Mouse (Mus musculus) liver, embryonic 14.5 days (tissue): ENCODE measurements around the gene Cdc42se2. TPM values are rescaled to one million over a fixed set of nuclear protein-coding genes. Genes with fewer than 3 reads are reported as not detected.
A peak's percentile ranks its signal among the peaks of the same experiment; 100 is the strongest.

ENCODE experiments used
- ATAC-seq: fragments of 200-750 bp; cut with Nextera tagmentation; 2 replicates; pipeline ENCODE4 v1.8.0; 2017; ENCODE audit warnings: moderate number of reproducible peaks, mild to moderate bottlenecking, moderate library complexity; ENCODE audit not compliant: insufficient read depth
- DNase-seq, 3 experiments: peaks; one replicate each; pipeline ENCODE4 v3.0.0-alpha.2; 2012 to 2013; ENCODE audit warnings: low read depth in 3 of 3, low spot score in 3 of 3
- H3K27ac ChIP-seq: fragments of 300-500 bp; sonication (generic); 2 replicates; pipeline ENCODE4 v1.5.1; 2014; ENCODE audit warnings: moderate library complexity, mild to moderate bottlenecking, control low read depth, inconsistent platforms
- H3K27me3 ChIP-seq: fragments of 300-500 bp; sonication (generic); 2 replicates; pipeline ENCODE4 v1.6.1; 2014; ENCODE audit warnings: mild to moderate bottlenecking, low read length, moderate library complexity; ENCODE audit not compliant: control insufficient read depth, insufficient read depth
- H3K36me3 ChIP-seq: fragments of 300-500 bp; sonication (generic); replicated peaks from 2 replicates; pipeline ENCODE4 v1.6.1; 2014; ENCODE audit warnings: low read depth; ENCODE audit not compliant: control insufficient read depth, insufficient read depth
- H3K4me1 ChIP-seq, 2 experiments: fragments of 200-500 bp in 1 of 2; fragments of 300-500 bp in 1 of 2; sonication (generic) in 1 of 2; replicated peaks; 2 replicates each; pipeline ENCODE4 v1.6.1; 2012 to 2014; ENCODE audit warnings: antibody characterized with exemption in 1 of 2, inconsistent platforms in 1 of 2, low read length in 1 of 2; ENCODE audit not compliant: control insufficient read depth in 2 of 2, insufficient read depth in 2 of 2
- H3K4me2 ChIP-seq: fragments of 300-500 bp; sonication (generic); 2 replicates; pipeline ENCODE4 v1.6.1; 2014; ENCODE audit warnings: low read depth, mild to moderate bottlenecking, control low read depth, moderate library complexity
- H3K4me3 ChIP-seq, 2 experiments: fragments of 200-500 bp in 1 of 2; fragments of 300-500 bp in 1 of 2; sonication (generic) in 1 of 2; 2 replicates each; pipeline ENCODE4 v1.5.1; 2012 to 2014; ENCODE audit warnings: low read depth in 2 of 2, low read length in 2 of 2, mild to moderate bottlenecking in 2 of 2, control low read depth in 1 of 2, inconsistent platforms in 1 of 2, moderate library complexity in 1 of 2; ENCODE audit not compliant: insufficient read depth in 1 of 2
- H3K9ac ChIP-seq: fragments of 300-500 bp; sonication (generic); replicated peaks from 2 replicates; pipeline ENCODE4 v1.6.1; 2014; ENCODE audit warnings: mild to moderate bottlenecking, control low read depth, moderate library complexity
- H3K9me3 ChIP-seq: fragments of 300-500 bp; sonication (generic); 2 replicates; pipeline ENCODE4 v1.6.1; 2016; ENCODE audit warnings: low read length, mixed read lengths; ENCODE audit not compliant: control insufficient read depth
- CTCF ChIP-seq: IDR thresholded peaks from 2 replicates; pipeline ENCODE4 v1.5.1; 2016; ENCODE audit warnings: antibody characterized with exemption, low read depth, control low read depth
- EP300 ChIP-seq: IDR thresholded peaks from 2 replicates; pipeline ENCODE4 v1.6.1; 2016; ENCODE audit warnings: antibody characterized with exemption, low read depth
- WGBS: fragments of 180-500 bp; shearing (Covaris S2); extraction: QIAGEN DNeasy Blood & Tissue Kit; methylation state at CpG from one replicate; pipeline ENCODE4 v1.1.7; 2014; ENCODE audit not compliant: insufficient replicate concordance; 5-methylcytosine and 5-hydroxymethylcytosine counted together
- polyA plus RNA-seq, 2 experiments: library from polyadenylated mRNA; depleted of rRNA in 1 of 2; stranded (reverse) in 1 of 2; unstranded in 1 of 2; fragments of >200 nt; fragmentation: Nextera tagmentation in 1 of 2; extraction: Ambion mirVana in 1 of 2; gene quantifications; 2 replicates each; pipeline versions ENCODE4 v1.2.1 to v1.2.3; 2012 to 2014

Cdc42se2 gene
- polyA plus RNA-seq, 2 experiments: 9.2 to 15.5 TPM

- ATAC-seq: no peak
- TF ChIP-seq EP300 (no peak), CTCF (no peak)
- H3K27ac ChIP-seq: no peak overlapping the region
- no peaks in the 10 kb centered on the region for H3K36me3 ChIP-seq
- H3K4me2 ChIP-seq: no peak overlapping the region
- H3K27me3 ChIP-seq: no peaks in the 10 kb centered on the region
- no peak overlapping the region for H3K9ac ChIP-seq
- DNase-seq: no peak
- no peaks in the 10 kb centered on the region for H3K9me3 ChIP-seq
- H3K4me1 ChIP-seq: peaks cover 0 to 7% of the 10 kb centered on the region in 2 experiments; a peak in 2 of 4 replicates
- H3K4me3 ChIP-seq: no peak overlapping the region
- WGBS: 68% methylated on average over 11 of the region's 11 CpGs
These were observed 9.1 kb upstream of the Cdc42se2 start for GRCm38 (mm10) chr11:54796551-54796950.

DNA sequence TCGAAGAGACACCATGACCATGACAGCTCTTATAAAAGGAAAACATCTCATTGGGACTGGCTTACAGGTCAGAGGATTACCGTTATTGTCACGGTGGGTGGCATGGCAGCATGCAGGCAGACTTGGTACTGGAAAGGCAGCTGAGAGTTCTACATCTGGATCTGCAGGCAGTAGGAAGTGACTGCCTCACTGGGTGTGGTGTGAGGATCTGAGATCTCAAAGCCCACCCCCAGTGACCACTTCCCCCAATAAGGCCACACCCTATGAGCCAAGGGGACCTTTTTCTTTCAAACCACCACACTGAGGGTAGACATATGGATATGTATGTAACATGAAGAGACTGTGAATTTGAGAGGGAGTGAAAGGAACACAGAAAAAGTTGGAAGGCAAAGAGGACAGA lies 7.2 kb upstream of the Cdc42se2 start:
- Histone ChIP-seq H3K27ac (no peak overlapping the region), H3K36me3 (no peaks in the 10 kb centered on the region), H3K9ac (no peak overlapping the region), H3K4me1 (peaks cover 0 to 7% of the 10 kb centered on the region in 2 experiments; a peak in 2 of 4 replicates), H3K27me3 (no peaks in the 10 kb centered on the region), H3K4me2 (no peak overlapping the region), H3K4me3 (no peak overlapping the region), H3K9me3 (no peaks in the 10 kb centered on the region)
- no peak for ATAC-seq
- TF ChIP-seq CTCF (no peak), EP300 (no peak)
- no peak for DNase-seq
- WGBS: 72% methylated on average over 3 of the region's 3 CpGs

GRCm38 (mm10) chr11:54793173-54793572 lies 5.7 kb upstream of the Cdc42se2 start:
- Histone ChIP-seq H3K4me2 (no peak overlapping the region), H3K36me3 (no peaks in the 10 kb centered on the region), H3K27me3 (no peaks in the 10 kb centered on the region), H3K27ac (no peak overlapping the region), H3K9me3 (no peaks in the 10 kb centered on the region), H3K4me1 (peaks cover 0 to 7% of the 10 kb centered on the region in 2 experiments; a peak in 2 of 4 replicates), H3K9ac (no peak overlapping the region), H3K4me3 (no peak overlapping the region)
- no peak for ATAC-seq
- no peak for TF ChIP-seq EP300
- TF ChIP-seq CTCF: no peak
- DNase-seq: no peak
- 28% methylated on average over 1 of the region's 1 CpGs for WGBS

- DNase-seq (no peak), ATAC-seq (no peak)
- no peak overlapping the region for H3K27ac ChIP-seq
- H3K4me3 ChIP-seq: no peak overlapping the region
- peaks cover 2 to 9% of the 10 kb centered on the region in 2 experiments; a peak in 3 of 4 replicates for H3K4me1 ChIP-seq
- no peaks in the 10 kb centered on the region for H3K27me3 ChIP-seq
- H3K9ac ChIP-seq: no peak overlapping the region
- H3K4me2 ChIP-seq: no peak overlapping the region
- no peaks in the 10 kb centered on the region for H3K9me3 ChIP-seq
- no peaks in the 10 kb centered on the region for H3K36me3 ChIP-seq
- WGBS: 78% methylated on average over 4 of the region's 4 CpGs
- no peak for TF ChIP-seq CTCF
- no peak for TF ChIP-seq EP300
These were observed 4.0 kb upstream of the Cdc42se2 start for GRCm38 (mm10) chr11:54791458-54791857.

- Histone ChIP-seq H3K9me3 (no peaks in the 10 kb centered on the region), H3K27ac (peak overlapping the region; percentile 71), H3K9ac (peak overlapping the region; percentile 80), H3K4me3 (peak overlapping the region; percentile 70 to 88), H3K4me1 (peaks cover 5 to 8% of the 10 kb centered on the region in 2 experiments; a peak in 3 of 4 replicates), H3K27me3 (no peaks in the 10 kb centered on the region), H3K36me3 (no peaks in the 10 kb centered on the region), H3K4me2 (peak overlapping the region; percentile 99)
- DNase-seq: peak in 1 of 3 experiments; percentile 36
- peak; percentile 80 for ATAC-seq
- TF ChIP-seq CTCF (no peak; the same call in 1 of the 2 replicates), EP300 (no peak)
- under 1% methylated on average over 54 of the region's 54 CpGs for WGBS
These were observed 502 bp downstream of the Cdc42se2 start for GRCm38 (mm10) chr11:54786858-54787487.
